Mouse (Mus musculus): ENCODE data around the gene Spock2.

Spock2 gene

GRCm38 (mm10) chr10:60106146-60106530 lies at the start of gene Spock2:
Gene Spock2 (plus strand): TSS chr10:60106219.
- in situ Hi-C loops (cut with MboI, MseI) = no loop called here

GRCm38 (mm10) chr10:60062173-60062572 lies 43.8 kb upstream of the Spock2 start:
- in situ Hi-C loops (cut with MboI, MseI) = no loop called here

GRCm38 (mm10) chr10:60062931-60063330 lies 43.1 kb upstream of the Spock2 start:
- in situ Hi-C loops (cut with MboI, MseI) = no loop called here

GRCm38 (mm10) chr10:60066524-60066923 lies 39.5 kb upstream of the Spock2 start:
- in situ Hi-C loops (cut with MboI, MseI) = loop anchor here in 1 of 2 experiments (5.0 kb wide), 2 partner anchors 44 to 179 kb away; no protein-coding TSS in a partner anchor

- in situ Hi-C loops (cut with MboI, MseI) = no loop called here
These were observed 30.9 kb upstream of the Spock2 start for GRCm38 (mm10) chr10:60075159-60075558.

GRCm38 (mm10) chr10:60077226-60077625 lies 28.8 kb upstream of the Spock2 start:
- in situ Hi-C loops (cut with MboI, MseI) = no loop called here

GRCm38 (mm10) chr10:60077736-60078560 lies 28.1 kb upstream of the Spock2 start:
- in situ Hi-C loops (cut with MboI, MseI) = no loop called here

GRCm38 (mm10) chr10:60078561-60078917 lies 27.5 kb upstream of the Spock2 start:
- in situ Hi-C loops (cut with MboI, MseI) = no loop called here

GRCm38 (mm10) chr10:60080171-60080570 lies 25.8 kb upstream of the Spock2 start:
- in situ Hi-C loops (cut with MboI, MseI) = no loop called here

GRCm38 (mm10) chr10:60080601-60080981 lies 25.4 kb upstream of the Spock2 start:
- in situ Hi-C loops (cut with MboI, MseI) = no loop called here

GRCm38 (mm10) chr10:60080982-60081825 lies 24.8 kb upstream of the Spock2 start:
- in situ Hi-C loops (cut with MboI, MseI) = no loop called here

GRCm38 (mm10) chr10:60081905-60082304 lies 24.1 kb upstream of the Spock2 start:
- in situ Hi-C loops (cut with MboI, MseI) = no loop called here

- in situ Hi-C loops (cut with MboI, MseI) = no loop called here
These were observed 22.0 kb upstream of the Spock2 start for GRCm38 (mm10) chr10:60084065-60084464.

GRCm38 (mm10) chr10:60092311-60092710 lies 13.7 kb upstream of the Spock2 start:
- in situ Hi-C loops (cut with MboI, MseI) = no loop called here

- in situ Hi-C loops (cut with MboI, MseI) = no loop called here
These were observed 12.3 kb upstream of the Spock2 start for GRCm38 (mm10) chr10:60093751-60094150.

GRCm38 (mm10) chr10:60095558-60095957 lies 10.5 kb upstream of the Spock2 start:
- in situ Hi-C loops (cut with MboI, MseI) = no loop called here

GRCm38 (mm10) chr10:60096302-60096701 lies 9.7 kb upstream of the Spock2 start:
- in situ Hi-C loops (cut with MboI, MseI) = no loop called here

GRCm38 (mm10) chr10:60097146-60097545 lies 8.9 kb upstream of the Spock2 start:
- in situ Hi-C loops (cut with MboI, MseI) = no loop called here

GRCm38 (mm10) chr10:60097774-60098173 lies 8.2 kb upstream of the Spock2 start:
- in situ Hi-C loops (cut with MboI, MseI) = no loop called here

GRCm38 (mm10) chr10:60105391-60106145 lies 451 bp upstream of the Spock2 start:
- in situ Hi-C loops (cut with MboI, MseI) = no loop called here

GRCm38 (mm10) chr10:60106531-60107186 lies 640 bp downstream of the Spock2 start:
- in situ Hi-C loops (cut with MboI, MseI) = no loop called here

All from T-helper 17 cell (primary cell).